Mouse (Mus musculus): ENCODE data around the gene Tmsb4x. TPM values are rescaled to one million over a fixed set of nuclear protein-coding genes. Genes with fewer than 3 reads are reported as not detected.

Gene Tmsb4x
- polyA plus RNA-seq (2017; shearing (Covaris generic)): over 10,000 TPM; 17,872 to 22,671 TPM

GRCm38 (mm10) chrX:167208978-167209754 lies at the start of gene Tmsb4x:
Gene Tmsb4x, minus strand, starts transcription at chrX:167209315.

Other genes starting within 250 kb of the Tmsb4x start
- gene Tlr8, start 55.0 kb upstream of the Tmsb4x start, polyA plus RNA-seq (2017; shearing (Covaris generic)): 1 to 10 TPM in 1 of 2 experiments, not detected in 1; 1.0 TPM
- gene Tlr7, start 121.2 kb upstream of the Tmsb4x start, polyA plus RNA-seq (2017; shearing (Covaris generic)): 10 to 100 TPM; 10.6 to 16.0 TPM
- gene Prps2, start 173.4 kb upstream of the Tmsb4x start, polyA plus RNA-seq (2017; shearing (Covaris generic)): 10 to 100 TPM; 55.5 to 59.5 TPM